Mouse (Mus musculus) frontal cortex, adult (tissue): ENCODE results near the gene Muc3.
A peak's percentile ranks its signal among the peaks of the same experiment; 100 is the strongest.
"Not testable (repeated sequence)": the region's sequence is repeated elsewhere in the genome, so short reads cannot be mapped to it uniquely, and the experiment has no call there.

ENCODE experiments used
- ATAC-seq: cut with Nextera tagmentation; 2 replicates; pipeline ENCODE4 v1.9.2; 2017; ENCODE audit warnings: mild to moderate bottlenecking, moderate library complexity, mixed read lengths; ENCODE audit not compliant: low TSS enrichment

Gene Muc3

DNA sequence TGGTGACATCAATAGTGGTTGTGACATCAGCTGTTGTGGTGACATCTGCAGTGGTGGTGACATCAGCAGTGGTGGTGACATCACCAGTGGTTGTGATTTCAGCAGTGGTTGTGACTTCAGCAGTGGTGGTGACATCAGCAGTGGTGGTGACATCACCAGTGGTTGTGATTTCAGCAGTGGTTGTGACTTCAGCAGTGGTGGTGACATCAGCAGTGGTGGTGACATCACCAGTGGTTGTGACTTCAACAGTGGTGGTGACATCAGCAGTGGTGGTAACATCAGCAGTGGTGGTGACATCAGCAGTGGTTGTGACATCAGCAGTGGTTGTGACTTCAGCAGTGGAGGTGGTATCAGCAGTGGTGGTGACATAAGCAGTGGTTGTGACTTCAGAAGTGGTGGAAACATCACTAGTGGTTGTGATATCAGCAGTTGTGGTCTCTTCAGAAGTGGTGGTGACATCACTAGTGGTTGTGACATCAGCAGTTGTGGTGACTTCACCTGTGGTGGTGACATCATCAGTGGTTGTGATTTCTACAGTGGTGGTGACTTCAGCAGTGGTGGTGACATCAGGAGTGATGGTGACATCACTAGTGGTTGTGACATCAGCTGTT lies at the start of gene Muc3:
Gene Muc3, minus strand, starts transcription at position 51 of the 611 bp plus-strand sequence.
- not testable (repeated sequence) for ATAC-seq

DNA sequence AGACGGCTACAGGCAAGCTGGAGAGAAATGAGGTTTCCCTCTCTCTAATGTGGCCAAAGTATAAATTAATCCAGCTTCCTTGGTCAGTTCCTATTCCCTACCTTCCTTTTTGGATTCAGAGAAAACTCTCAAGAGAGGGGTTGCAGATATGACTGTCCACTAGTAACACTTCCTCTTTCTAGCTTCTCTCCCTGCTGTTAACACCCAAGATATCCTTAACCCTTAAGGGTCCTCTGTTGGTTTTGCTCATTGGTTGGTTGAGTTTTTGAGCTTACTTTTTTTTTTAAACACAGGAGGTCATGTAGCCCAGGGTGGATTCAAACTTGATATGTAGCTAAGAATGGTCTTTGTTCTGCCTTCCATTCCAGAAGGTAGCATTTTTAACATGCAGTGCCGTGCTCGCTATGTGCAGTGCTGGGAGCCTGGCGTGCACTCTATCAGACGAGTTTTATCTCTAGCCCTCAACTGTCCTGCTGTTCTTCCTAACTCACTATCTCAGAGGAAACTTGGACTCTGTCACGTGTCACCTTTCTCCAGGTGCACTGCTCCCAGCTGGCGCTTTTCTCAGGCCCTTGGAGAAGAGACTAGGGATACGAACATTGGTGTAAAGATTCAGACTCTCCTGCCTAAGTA lies 45.5 kb upstream of the Muc3 start:
- ATAC-seq = no peak

DNA sequence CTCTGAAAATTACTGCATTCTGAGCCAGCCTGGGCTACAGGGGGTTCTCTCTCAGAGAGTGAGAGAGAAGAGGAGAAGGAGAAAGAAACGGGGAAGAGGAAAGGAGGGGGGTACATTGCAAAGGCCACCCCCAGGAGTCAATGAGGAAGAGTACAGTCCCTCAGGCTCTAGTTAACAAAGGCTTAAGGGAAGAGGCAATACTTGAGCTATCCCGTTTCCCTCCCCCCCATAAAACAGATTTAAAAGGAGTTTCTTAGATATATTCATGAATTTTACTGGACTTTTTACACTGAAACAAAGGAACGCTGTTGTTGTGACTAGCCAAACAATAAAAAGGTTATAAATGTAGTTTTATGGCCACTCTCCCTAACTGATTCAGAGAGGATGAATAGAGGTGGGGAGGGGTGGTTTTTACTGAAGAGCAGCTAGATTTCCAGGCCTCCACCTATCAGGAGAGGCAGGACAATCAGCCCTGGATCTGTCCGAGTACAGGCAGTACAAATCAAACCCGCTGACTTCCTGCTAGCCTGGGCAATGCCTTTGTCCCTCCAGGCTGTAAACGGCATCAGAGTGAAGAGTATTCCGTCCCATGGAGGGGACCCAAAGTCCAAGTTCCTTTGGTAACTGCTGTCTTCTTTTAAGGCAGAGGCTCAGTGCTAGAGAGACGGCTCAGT lies 44.3 kb upstream of the Muc3 start:
- ATAC-seq = no peak

GRCm38 (mm10) chr5:137189326-137189725 lies 40.2 kb upstream of the Muc3 start:
- peak; percentile 62; the same call in 1 of the 2 replicates for ATAC-seq

- peak; percentile 38; the same call in 1 of the 2 replicates for ATAC-seq
These were observed 36.2 kb upstream of the Muc3 start for GRCm38 (mm10) chr5:137185362-137185761.

DNA sequence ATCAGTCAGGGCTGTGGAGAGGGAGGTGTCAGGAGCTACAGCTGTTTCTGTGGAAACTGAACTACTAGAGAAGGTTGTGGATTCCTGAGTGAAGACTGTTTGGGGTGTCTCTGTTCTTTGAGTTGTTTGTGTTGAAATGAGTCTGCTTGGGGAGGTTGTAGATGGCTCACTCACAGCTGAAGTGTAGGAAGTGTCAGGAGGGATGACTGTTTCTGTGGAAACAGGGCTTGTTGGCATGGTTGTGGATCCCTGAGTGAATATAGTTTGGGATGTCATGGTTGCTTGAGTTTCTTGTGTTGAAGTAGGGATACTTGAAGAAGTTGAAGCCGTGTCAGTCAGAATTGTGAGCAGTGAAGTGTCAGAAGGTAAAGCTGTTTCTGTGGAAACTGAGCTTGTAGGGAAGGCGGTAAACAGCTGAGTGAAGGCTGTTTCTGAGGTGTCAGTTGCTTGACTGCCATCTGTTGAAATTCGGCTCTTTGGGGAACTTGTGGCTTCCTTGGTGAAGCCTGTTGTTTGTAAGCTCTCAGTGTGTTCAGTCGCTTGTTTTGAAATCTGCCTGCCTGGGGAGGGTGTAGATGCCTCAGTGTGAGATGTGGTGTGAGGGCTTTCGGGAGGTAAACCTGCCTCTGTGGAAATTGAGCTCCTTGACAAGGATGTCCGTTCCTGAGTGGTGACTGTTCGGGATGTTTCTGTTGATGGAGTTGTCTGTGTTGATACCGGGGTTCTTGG lies 30.7 kb upstream of the Muc3 start:
- peak; percentile 92 for ATAC-seq

GRCm38 (mm10) chr5:137173967-137174366 lies 24.8 kb upstream of the Muc3 start:
- no peak for ATAC-seq

DNA sequence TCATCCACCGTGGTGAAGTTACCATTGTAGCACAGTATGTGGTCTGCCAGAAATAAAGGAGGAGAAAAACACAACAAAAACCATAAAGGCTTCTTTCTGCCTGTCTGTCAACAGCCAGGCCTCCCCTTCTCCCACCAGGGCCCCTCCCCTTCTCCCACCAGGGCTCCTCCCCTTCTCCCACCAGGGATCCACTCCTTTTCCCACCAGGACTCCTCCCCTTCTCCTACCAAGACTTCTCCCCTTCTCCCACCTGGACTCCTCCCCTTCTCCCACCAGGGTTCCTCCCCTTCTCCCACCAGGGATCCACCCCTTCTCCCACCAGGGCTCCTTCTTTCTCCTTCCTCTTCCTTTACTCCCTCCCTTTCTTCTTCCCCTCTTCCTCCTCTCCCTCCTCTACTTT lies 23.5 kb upstream of the Muc3 start:
- ATAC-seq = no peak

- ATAC-seq = no peak
These were observed 22.4 kb upstream of the Muc3 start for GRCm38 (mm10) chr5:137171478-137171877.

DNA sequence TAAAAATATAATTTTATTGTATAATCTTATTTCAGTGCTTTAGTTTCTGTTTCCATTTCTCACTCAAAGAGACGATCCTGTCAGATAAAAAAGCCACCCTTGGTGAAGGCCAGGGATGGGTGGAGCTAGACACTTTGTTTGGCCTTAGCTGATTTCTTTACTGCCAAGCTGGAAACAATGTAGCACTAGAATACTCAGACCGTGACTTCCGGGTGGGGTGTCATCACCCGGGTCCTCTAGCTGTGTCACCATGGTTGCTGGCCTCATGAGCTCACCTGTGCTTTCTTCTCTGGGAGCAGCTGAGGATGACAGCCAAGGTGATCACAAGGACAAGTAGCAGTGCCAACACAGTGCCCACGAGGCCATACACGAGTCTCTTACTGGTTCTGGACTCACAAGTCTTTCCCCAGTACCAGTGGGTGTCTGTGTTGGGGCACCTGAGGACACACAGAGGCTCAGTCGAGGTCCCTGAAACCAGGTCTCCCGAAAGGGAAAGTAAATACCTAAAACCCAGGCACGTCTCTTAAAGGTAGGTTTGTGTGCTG lies 21.8 kb upstream of the Muc3 start:
- no peak for ATAC-seq

- no peak for ATAC-seq
These were observed 18.4 kb upstream of the Muc3 start for GRCm38 (mm10) chr5:137167539-137167938.

GRCm38 (mm10) chr5:137166012-137166411 lies 16.9 kb upstream of the Muc3 start:
- ATAC-seq = no peak

GRCm38 (mm10) chr5:137161853-137162252 lies 12.7 kb upstream of the Muc3 start:
- no peak for ATAC-seq

DNA sequence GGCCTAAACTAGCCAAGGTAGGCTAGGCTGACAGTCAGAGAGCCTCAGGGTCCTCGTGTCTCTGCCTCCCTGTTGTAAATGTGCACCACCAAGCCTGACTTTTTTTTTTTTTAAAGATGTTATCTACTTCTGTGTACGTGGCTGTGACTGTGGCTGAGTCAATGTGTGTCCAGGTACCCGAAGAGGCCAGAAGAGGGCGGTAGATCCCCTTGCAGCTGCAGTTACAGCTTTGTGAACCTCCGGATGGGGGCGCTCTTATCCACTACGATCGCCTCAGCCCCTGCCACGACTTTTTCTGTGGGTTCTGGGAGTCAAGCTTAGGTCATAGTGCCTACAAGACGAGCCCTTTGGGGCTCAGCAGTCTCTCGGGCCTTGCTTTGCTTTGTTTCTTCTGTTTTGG lies 10.3 kb upstream of the Muc3 start:
- ATAC-seq = no peak

GRCm38 (mm10) chr5:137153289-137153688 lies 4.2 kb upstream of the Muc3 start:
- ATAC-seq = no peak

DNA sequence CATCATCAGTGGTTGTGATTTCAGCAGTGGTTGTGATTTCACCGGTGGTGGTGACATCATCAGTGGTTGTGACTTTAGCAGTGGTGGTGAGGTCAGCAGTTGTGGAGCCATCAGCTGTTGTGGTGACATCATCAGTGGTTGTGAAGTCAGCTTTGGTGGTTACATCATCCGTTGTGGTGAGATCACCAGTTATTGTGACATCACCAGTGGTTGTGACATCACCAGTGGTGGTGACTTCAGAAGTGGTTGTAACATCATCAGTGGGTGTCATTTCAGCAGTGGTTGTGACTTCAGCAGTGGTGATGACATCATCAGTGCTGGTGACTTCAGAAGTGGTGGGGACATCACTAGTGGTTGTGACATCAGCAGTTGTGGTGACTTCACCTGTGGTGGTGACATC lies 3.5 kb upstream of the Muc3 start:
- ATAC-seq = no peak

- ATAC-seq = no peak
These were observed 8.3 kb downstream of the Muc3 start for GRCm38 (mm10) chr5:137140836-137141235.

- no peak for ATAC-seq
These were observed 10.1 kb downstream of the Muc3 start for GRCm38 (mm10) chr5:137138977-137139376.

DNA sequence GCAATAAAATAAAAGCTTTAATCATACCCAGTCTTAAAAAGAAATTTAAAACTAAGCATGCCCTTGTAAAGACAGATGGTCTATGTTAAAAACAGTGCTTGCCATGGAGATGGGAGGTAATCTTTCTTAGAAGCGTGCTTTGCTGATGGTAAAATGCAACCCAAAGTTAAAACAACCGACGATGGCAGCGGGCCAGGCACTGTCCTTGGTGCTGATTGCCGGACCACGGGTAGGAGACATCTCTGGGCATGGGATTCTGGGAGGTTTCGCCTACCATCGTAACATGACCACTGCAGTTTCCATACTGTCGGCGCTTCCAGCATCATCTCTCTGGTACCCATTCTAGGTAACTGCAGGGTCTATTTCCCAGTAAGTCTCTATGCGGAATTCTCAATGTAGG lies 14.2 kb downstream of the Muc3 start:
- ATAC-seq = no peak

GRCm38 (mm10) chr5:137131490-137131889 lies 17.6 kb downstream of the Muc3 start:
- peak; percentile 57; the same call in 1 of the 2 replicates for ATAC-seq

DNA sequence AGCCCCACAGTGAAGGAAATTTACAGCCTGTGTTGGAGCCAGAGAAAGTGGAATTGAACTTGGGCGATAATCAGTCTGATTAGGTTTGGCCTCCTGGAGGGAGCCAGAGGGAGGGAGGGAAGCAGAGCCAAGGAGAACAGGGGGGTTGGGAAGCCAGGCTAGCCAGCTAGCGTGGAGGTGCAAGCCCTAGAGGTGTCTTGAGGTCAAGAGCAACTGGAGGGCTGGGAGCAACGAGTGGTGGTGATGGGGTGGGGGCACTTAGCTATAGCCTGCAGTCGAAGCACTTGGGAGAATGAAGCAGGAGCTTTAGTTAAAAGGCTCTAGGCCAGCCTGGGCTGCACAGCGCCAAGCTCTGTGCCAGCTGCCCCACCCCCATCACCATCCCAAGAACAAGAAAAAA lies 19.8 kb downstream of the Muc3 start:
- no peak for ATAC-seq

DNA sequence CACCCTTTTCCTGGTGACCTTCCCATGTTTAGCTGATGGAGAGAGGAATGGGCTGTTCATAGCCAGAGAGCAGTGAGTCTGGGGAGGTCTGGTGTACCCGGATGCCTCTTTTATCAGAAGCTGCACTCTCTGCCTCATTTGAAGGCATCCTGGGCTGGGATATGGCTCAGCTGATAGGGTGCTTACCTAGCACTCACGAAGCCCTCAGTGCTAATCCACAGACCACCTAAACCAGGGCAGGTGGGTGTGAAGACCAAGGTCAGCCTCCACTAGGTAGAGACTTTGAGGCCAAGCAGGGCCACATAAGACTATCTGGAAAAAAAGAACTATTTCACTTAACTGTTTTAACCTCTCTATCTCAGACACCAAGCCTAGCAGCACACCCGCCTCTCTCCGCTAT lies 25.6 kb downstream of the Muc3 start:
- no peak for ATAC-seq
